Mouse (Mus musculus) C2C12 (cell line): ENCODE data around the gene Hectd1. TPM values are rescaled to one million over a fixed set of nuclear protein-coding genes. Genes with fewer than 3 reads are reported as not detected.

Experiments used
- H3K27me3 ChIP-seq: one replicate; pipeline ENCODE4 v1.6.1; 2011; ENCODE audit not compliant: control insufficient read depth, insufficient read depth, insufficient read length
- H3K36me3 ChIP-seq: one replicate; pipeline ENCODE4 v1.6.1; 2011; ENCODE audit not compliant: control insufficient read depth, insufficient read depth
- H3K4me3 ChIP-seq: one replicate; pipeline ENCODE4 v1.5.1; 2011; ENCODE audit warnings: mild to moderate bottlenecking, control low read depth; ENCODE audit not compliant: poor library complexity, insufficient read depth, severe bottlenecking
- H3K79me2 ChIP-seq: one replicate; pipeline ENCODE4 v1.6.1; 2011; ENCODE audit not compliant: control insufficient read depth, insufficient read depth
- H3K79me3 ChIP-seq: one replicate; pipeline ENCODE4 v1.6.1; 2011; ENCODE audit warnings: low read depth, control low read depth
- H3ac ChIP-seq: one replicate; pipeline ENCODE3; 2011; ENCODE audit warnings: low read depth; ENCODE audit not compliant: control insufficient read depth, insufficient read length
- CEBPB ChIP-seq: IDR thresholded peaks from one replicate; pipeline ENCODE4 v1.6.1; 2011; ENCODE audit warnings: low read depth, mild to moderate bottlenecking, control low read depth, moderate library complexity
- CTCF ChIP-seq: IDR thresholded peaks from one replicate; pipeline ENCODE4 v1.5.1; 2011; ENCODE audit not compliant: control insufficient read depth, insufficient read depth, insufficient read length
- FOSL1 ChIP-seq: IDR thresholded peaks from one replicate; pipeline ENCODE4 v1.8.0; 2011; ENCODE audit warnings: mild to moderate bottlenecking, low read length; ENCODE audit not compliant: poor library complexity, insufficient read depth, severe bottlenecking
- MAX ChIP-seq: IDR thresholded peaks from one replicate; pipeline ENCODE4 v1.6.1; 2011; ENCODE audit warnings: mild to moderate bottlenecking, control low read depth
- MYOD1 ChIP-seq: IDR thresholded peaks from one replicate; pipeline ENCODE4 v1.6.1; 2011; ENCODE audit warnings: low read depth; ENCODE audit not compliant: control insufficient read depth, insufficient read length
- MYOG ChIP-seq: IDR thresholded peaks from one replicate; pipeline ENCODE4 v1.6.1; 2011; ENCODE audit not compliant: control insufficient read depth, insufficient read length; ENCODE audit errors: extremely low read depth
- USF1 ChIP-seq: IDR thresholded peaks from one replicate; pipeline ENCODE4 v1.6.1; 2011; ENCODE audit warnings: low read depth, mild to moderate bottlenecking, control low read depth, moderate library complexity
- polyA plus RNA-seq: library from polyadenylated mRNA; unstranded; fragments of >200 nt; fragmentation: generic; extraction: Trizol; gene quantifications from one replicate; pipeline ENCODE4 v1.2.1, GENCODE M21; 2012; ENCODE audit warnings: missing spikeins

The Hectd1 gene
- polyA plus RNA-seq, 1 experiment, result 17.4 TPM

DNA sequence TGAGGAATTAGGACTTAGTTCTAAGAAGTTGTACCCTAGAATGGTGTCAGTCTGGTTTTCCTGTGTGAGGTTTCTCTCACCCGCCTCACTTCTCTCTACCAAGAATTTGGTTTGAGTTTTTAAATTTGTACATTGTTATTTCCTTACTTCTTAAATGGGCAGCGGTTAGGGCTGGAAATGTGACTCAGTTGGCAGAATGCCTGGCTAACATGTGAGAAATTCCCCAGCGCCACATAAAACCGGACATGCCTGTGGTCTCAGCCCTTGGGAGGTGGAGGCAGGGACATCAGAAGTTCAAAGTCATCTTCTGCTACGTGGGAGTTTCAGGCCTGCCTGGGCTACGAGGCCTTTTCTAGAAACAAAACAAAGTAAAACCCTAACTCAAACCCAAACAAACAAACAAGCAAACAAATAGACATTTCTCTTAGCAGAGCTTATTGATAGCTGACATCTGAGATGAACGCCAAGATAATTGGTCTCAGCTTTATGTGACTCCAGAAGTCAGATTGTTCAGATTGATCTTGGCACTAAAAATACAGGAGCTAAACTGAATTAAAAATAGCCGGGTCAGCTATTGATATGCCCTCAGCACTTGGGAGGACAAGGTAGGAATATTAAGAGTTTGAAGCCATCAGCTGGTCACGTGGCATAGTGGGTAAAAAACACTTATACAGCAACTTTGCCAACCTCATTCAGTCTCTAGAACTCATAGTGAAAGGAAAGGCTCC, 18.8 kb upstream of the Hectd1 start:
- TF ChIP-seq MYOD1 (peak; percentile 36), MYOG (no peak), FOSL1 (peak; percentile 52), USF1 (peak; percentile 36)
- H3K4me3 ChIP-seq, result no peak overlapping the region
- H3K79me2 ChIP-seq, result no peaks in the 10 kb centered on the region
- no peak overlapping the region for H3ac ChIP-seq
- H3K79me3 ChIP-seq, result no peaks in the 10 kb centered on the region
- H3K27me3 ChIP-seq, result no peaks in the 10 kb centered on the region
- H3K36me3 ChIP-seq, result no peaks in the 10 kb centered on the region

DNA sequence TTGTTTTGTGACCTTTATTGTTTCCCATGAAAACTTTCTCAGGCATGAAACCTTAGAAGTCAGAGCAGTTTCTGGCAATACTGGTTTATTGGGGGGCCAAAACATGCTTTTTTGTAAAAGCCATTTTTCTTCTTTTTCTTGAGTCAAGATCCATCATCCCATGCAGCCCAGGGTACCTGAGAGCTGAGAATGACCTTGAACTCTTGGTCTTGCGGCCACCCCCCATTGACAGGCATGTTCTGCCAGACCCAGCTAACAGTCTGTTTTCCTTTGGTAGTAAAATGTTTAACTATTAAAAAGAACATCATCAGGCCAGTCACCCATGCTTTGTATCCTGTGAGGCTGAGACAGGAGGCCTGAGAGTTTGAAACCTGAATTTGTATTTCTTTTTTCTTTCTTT, 15.9 kb upstream of the Hectd1 start:
- H3K27me3 ChIP-seq, result no peaks in the 10 kb centered on the region
- no peak for TF ChIP-seq FOSL1
- TF ChIP-seq MYOD1, result no peak
- no peak for TF ChIP-seq USF1
- TF ChIP-seq MAX, result no peak
- no peak for TF ChIP-seq CTCF
- TF ChIP-seq MYOG, result no peak
- TF ChIP-seq CEBPB, result no peak
- no peaks in the 10 kb centered on the region for H3K36me3 ChIP-seq
- H3ac ChIP-seq, result no peak overlapping the region
- no peaks in the 10 kb centered on the region for H3K79me3 ChIP-seq
- H3K4me3 ChIP-seq, result no peak overlapping the region
- H3K79me2 ChIP-seq, result no peaks in the 10 kb centered on the region

- Histone ChIP-seq H3K79me2 (no peaks in the 10 kb centered on the region), H3ac (peak overlapping the region; percentile 71), H3K79me3 (no peaks in the 10 kb centered on the region), H3K4me3 (peak overlapping the region; percentile 33), H3K36me3 (no peaks in the 10 kb centered on the region), H3K27me3 (no peaks in the 10 kb centered on the region)
- TF ChIP-seq USF1 (no peak), MYOD1 (no peak), MAX (no peak), FOSL1 (no peak), CEBPB (peak; percentile 92), MYOG (no peak)
Measured at GRCm38 (mm10) chr12:51844771-51845256, 15.5 kb upstream of the Hectd1 start.

GRCm38 (mm10) chr12:51843576-51844520, 14.5 kb upstream of the Hectd1 start:
- Histone ChIP-seq H3K79me2 (no peaks in the 10 kb centered on the region), H3K27me3 (no peaks in the 10 kb centered on the region), H3K79me3 (no peaks in the 10 kb centered on the region), H3K36me3 (no peaks in the 10 kb centered on the region), H3K4me3 (peak overlapping the region; percentile 33), H3ac (no peak overlapping the region)
- no peak for TF ChIP-seq MYOG
- no peak for TF ChIP-seq CTCF
- no peak for TF ChIP-seq CEBPB
- no peak for TF ChIP-seq FOSL1

DNA sequence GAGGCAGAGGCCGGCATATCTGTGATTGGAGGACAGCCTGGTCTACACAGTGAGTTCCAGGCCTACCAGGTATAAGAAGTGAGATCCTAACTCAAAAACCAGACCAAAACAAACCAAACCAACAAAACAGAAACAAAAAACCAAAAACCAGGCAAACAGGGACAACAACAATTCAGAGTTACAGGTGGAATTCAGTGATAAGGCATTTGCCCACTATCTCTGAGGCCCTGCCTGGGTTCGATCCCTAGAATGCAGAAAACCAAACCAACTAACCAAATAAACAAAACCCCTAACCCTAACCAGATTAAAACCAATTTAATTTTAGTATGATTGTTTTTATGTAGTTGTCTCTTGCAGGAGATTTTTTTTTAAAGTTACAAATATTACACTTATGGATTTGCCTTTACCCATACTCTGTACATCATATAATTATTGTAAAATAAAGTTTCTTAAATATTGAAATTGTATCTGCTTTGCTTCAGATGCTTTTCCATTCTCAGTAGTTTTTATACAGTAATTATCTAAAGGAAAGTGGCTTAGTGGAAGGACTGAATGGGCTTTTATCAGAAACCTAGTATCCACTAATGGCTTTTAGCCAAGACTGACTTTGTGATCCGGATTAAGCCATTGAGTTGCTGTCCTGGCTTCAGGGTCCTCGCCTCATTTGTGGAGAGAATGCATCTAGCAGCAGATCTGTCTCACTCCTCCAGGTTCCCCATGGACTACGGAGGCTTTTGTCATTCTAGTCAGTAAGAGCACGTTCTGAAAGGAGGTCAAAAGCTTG, 12.9 kb upstream of the Hectd1 start:
- Histone ChIP-seq H3K79me3 (no peaks in the 10 kb centered on the region), H3K27me3 (no peaks in the 10 kb centered on the region), H3ac (no peak overlapping the region), H3K36me3 (no peaks in the 10 kb centered on the region), H3K4me3 (no peak overlapping the region), H3K79me2 (no peaks in the 10 kb centered on the region)
- TF ChIP-seq FOSL1, result no peak
- TF ChIP-seq MYOD1, result no peak
- no peak for TF ChIP-seq CEBPB
- no peak for TF ChIP-seq USF1
- TF ChIP-seq CTCF, result no peak
- no peak for TF ChIP-seq MYOG
- TF ChIP-seq MAX, result no peak
